Mouse (Mus musculus): ENCODE measurements around the gene Myh9.
A peak's percentile ranks its signal among the peaks of the same experiment; 100 is the strongest.

Myh9 gene

DNA sequence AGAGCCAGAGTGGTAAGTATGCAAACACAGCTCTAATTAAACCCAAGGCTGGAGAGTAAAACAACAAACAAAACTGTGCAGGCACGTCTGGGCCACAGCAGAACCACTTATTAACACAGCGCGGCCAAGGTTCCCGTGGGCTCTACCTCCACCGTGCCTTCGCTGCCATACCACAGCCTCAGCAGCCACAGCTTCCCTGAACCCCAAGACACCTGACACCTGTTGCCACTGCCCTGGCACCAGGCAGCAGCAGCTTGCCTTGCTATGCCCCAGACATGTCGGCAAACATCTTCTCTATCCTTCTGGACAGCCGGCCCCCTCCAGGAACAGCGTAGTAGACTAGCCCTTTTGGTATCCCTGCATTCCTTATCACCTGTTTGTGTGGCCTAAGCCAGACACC, 37.0 kb downstream of the Myh9 start:
- DNase-seq, result no peak

DNA sequence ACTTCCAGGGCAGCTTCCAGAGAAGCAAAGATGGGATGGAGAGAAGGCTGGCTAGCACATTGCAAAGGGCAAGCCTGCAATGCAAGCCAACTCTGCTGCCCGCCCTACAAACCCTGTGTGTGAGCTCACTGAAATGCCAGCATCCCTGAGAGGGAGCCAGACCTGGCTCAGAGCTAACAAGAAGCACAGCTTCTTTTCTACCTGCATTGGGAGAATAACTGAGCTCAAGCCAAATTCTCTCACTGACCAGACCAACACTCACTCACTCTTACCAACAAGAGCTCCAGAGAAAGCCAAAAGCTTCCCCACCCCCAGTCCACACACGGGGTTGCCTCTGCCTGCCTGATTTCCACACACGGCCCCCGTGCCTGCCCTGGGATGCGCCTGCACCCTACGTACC, 37.5 kb downstream of the Myh9 start:
- peak; percentile 57 to 72 for DNase-seq

DNA sequence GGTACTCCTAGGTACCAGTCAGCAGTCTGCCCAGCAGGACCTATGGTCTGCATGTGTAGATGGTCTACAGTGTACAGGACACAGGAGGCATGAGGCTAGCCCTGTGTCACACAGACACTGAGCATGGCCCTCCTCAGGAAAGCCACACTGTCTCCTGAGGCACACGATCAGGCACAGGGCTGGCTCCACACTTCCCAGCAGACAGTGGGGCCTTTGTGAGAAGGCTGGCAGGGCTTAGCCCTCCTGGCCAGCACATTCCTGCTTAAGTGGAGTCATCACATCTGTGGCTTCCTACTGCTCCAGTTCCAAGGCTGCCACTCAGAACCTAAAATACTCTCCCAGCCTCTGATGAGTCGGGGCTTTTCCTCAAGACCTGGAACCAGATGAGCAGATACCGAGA, 38.2 kb downstream of the Myh9 start:
- DNase-seq, result no peak

DNA sequence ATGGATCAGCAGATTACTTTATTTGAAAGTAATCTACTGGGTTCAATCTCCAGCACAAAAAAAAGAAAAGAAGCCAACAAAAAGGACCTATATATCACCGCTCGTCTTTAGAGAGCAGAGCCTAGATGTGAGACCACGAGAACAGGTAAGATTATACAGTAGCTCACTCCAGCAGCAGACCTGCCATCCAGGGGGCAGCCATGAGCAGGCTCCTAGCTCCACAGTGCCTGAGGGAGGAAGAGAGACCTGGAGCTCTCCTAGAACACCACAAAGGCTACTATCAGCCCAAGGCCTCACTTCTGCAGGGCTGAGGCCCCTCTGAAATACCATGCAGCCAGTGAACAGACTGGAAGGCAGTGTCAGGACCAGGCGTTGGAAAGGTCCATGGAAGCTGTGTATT, 39.0 kb downstream of the Myh9 start:
- DNase-seq, result no peak

DNA sequence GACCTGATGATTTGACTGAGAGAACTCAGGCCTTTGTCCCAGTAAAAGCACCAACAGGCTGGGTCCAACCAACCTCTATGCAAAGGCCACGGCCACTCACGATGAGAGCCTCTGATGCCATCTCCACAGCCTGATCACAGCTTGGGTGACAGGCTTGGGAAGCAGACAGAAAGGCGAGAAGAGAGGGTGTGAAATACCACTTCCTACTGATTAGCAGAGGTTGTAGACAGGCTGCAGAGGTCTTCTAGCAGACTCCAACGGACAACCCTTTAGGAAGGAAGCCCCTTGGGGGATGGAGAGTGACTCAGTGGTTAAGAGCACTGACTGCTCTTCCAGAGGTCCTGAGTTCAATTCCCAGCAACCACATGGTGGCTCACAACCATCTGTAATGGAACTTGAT, 40.8 kb downstream of the Myh9 start:
- no peak for DNase-seq

DNA sequence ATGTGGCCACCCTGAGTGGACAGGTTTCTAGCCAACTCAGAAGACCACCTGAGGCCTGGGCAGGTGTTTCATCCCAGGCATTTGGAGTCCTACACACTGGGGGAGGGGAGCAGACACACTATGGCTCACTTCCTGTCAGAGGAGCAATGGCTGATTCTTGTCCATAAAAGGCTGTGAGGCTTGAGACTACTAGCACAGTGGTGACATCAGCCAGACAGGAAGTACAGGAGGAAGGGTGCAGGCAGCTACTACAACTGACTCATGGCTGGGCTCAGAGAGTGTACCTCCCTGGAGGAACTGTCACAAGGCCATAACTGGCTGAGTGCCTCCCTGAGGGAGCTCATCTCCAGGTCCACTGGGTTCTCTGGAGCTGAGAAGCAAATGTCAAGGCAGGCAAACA, 41.5 kb downstream of the Myh9 start:
- no peak for DNase-seq

GRCm38 (mm10) chr15:77799491-77800474, 42.2 kb downstream of the Myh9 start:
- no peak for DNase-seq

GRCm38 (mm10) chr15:77798664-77799490, 43.1 kb downstream of the Myh9 start:
- DNase-seq, result no peak

DNA sequence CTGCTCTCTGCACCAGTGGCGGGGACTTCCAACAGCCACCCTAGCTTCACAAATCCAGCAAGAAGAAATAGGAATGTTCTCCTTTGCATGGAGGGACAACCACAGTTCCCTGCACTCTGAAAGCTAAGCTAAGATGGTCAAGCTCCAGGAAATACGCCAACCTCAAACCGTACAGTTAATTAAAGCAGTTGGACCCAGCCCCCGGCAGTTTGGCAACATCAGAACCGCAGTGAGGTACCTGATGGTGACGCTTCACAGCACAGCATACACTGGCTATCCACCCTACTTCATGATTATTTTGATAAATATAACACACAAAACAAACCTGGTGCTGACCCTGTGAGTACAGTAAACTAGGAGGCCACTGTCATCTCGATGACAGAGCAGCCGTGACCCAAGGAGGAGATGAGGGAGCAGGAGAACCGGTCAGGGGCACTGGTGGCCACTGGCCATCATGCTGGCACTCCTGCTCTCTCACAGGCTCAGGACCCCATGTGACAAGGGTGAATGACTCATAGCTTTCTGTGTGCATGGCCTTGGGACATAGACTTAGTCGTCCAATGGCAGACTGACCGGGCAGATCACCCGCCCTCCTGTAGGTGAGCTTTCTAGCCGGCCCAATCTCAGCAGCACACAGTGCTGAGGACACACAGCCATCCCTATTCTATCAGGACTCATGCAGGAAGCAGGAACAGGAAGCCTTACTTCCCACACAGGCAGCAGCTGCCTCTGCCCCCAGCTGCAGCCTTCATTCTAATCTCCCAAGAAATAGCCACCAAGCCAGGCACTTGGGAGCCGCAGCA, 44.2 kb downstream of the Myh9 start:
- DNase-seq, result peak; percentile 60 to 65

- no peak for DNase-seq
These were observed 45.5 kb downstream of the Myh9 start for GRCm38 (mm10) chr15:77796409-77797035.

DNA sequence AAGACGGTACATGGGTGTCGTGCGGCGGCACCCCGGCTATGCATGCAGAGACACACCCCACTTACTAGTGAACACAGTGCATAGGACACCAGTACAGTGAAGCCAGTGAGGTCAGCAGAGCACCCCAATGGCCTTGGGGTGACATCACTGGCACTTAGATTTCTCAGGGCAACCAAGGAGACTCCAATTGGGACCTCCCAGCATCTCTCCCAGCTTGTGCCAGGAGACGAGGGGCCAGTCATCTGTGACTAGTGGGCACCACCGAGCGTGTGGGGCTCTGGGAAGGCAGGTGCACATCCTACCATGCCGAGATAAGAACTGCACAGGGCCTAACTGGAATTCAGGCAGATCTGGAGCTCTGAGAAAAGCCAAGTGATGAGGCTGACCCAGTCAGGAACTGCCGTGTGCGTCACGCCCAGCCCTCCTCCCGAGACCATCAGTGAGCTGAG, 47.0 kb downstream of the Myh9 start:
- DNase-seq, result no peak

- DNase-seq, result no peak
These were observed 47.7 kb downstream of the Myh9 start for GRCm38 (mm10) chr15:77794138-77794907.

DNA sequence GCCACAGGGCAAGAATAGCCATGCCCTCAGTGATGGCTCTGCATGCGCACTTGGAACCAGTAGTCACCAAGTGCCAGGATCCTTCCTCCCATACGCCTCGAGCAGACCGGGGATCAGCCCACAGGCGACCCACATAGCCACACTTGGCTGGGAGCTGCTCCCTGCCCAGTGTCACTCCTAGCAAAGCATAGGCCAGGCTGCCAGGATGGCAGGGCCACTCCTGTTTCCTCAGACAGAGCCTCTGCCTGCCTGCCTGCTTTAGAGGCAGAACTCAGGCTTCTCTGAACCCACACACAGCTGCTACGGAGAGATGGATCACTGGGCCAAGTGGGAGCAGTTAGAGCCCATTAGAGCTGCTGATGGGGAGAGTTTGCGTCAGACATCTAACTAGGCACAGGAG, 48.4 kb downstream of the Myh9 start:
- peak; percentile 52 to 57 for DNase-seq

- no peak for DNase-seq
These were observed 48.9 kb downstream of the Myh9 start for GRCm38 (mm10) chr15:77793094-77793493.

DNA sequence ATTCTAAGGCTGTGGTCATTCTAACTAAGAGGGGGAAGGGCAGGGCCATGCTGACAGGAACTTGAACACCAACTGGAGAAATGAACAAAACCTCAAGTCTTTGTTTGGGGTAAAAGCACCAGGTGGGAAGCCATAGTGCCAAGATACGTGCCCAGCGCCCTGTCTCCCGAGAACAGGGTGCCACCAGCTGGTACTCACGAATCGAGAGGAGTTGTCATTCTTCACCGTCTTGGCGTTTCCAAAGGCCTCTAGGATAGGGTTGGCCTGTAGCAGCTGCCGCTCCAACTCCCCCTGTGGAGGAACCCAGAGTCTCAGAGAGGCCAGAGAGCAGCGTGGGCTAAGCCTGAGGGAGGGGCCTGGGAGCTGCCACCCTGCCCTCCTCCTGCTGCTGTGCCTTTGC, 49.9 kb downstream of the Myh9 start:
- no peak for DNase-seq

- peak in 1 of 2 experiments; percentile 54 for DNase-seq
These were observed 51.1 kb downstream of the Myh9 start for GRCm38 (mm10) chr15:77790656-77791405.

DNA sequence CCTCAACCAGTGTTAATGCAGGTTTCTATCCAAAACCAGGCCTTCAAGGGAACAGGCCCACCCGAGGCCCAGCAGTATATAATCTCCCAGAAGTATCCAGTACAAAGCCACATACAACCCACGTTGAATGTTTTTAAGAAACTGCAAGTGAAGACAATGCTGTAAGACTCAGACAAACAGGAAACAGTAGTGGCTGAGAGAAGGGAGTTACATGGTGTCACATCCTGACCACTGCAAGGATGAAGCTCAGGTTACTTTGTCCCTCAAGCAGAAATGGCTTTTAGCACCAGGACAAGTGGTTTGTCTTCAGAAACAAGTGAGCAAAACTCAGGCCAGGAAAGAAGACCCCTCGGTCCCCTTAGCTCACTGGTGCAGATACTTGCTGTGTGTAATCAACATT, 52.8 kb downstream of the Myh9 start:
- DNase-seq, result no peak

DNA sequence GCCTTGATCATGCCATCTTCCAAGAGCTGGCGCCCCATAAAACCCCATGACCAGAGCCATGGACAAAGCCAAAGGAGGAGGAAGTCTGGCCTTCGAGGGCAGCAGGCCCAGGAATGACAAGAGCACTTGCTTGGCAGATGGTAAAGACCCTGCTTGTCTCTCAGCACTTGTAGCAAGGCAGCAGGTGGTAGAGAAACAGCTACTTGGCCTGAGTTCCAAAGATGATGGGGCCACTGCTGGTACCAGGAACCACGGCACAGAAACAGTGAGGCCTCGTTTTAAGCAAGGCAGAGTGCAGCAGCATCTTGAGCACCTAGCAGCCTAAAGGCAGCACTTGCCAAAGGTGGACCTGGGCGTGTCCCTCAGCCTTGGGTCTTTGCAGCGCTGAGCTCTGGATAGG, 53.6 kb downstream of the Myh9 start:
- DNase-seq, result peak; percentile 79 to 87

GRCm38 (mm10) chr15:77785807-77786206, 56.2 kb downstream of the Myh9 start:
- no peak for DNase-seq

GRCm38 (mm10) chr15:77784039-77784824, 57.7 kb downstream of the Myh9 start:
- no peak for DNase-seq
